Mouse (Mus musculus) intestine, embryonic 16.5 days (tissue): ENCODE measurements at regions not wholly inside any gene's neighbourhood (a gene's known extent, or its start where the extent isn't known, plus 50 kb on each side); places are given as distances from the start of the nearest gene placed in this dataset.

ENCODE experiments used
- ATAC-seq: fragments of 200-750 bp; cut with Nextera tagmentation; 2 replicates; pipeline ENCODE4 v1.8.0; 2017; ENCODE audit warnings: moderate TSS enrichment, moderate library complexity
- H3K27ac ChIP-seq: fragments of 300-500 bp; sonication (generic); 2 replicates; pipeline ENCODE4 v1.5.1; 2014; ENCODE audit warnings: mild to moderate bottlenecking, low read length
- H3K27me3 ChIP-seq: fragments of 300-500 bp; sonication (generic); replicated peaks from 2 replicates; pipeline ENCODE4 v1.6.1; 2014; ENCODE audit warnings: low read length, control low read depth, mixed read lengths; ENCODE audit not compliant: control insufficient read depth, insufficient read depth
- H3K36me3 ChIP-seq: fragments of 300-500 bp; sonication (generic); 2 replicates; pipeline ENCODE4 v1.6.1; 2014; ENCODE audit warnings: low read length, control low read depth; ENCODE audit not compliant: control insufficient read depth, insufficient read depth
- H3K4me1 ChIP-seq: fragments of 300-500 bp; sonication (generic); 2 replicates; pipeline ENCODE4 v1.6.1; 2014; ENCODE audit warnings: low read length, control low read depth, mixed read lengths; ENCODE audit not compliant: control insufficient read depth, insufficient read depth
- H3K4me2 ChIP-seq: fragments of 300-500 bp; sonication (generic); 2 replicates; pipeline ENCODE4 v1.6.1; 2014; ENCODE audit warnings: low read depth, low read length, control low read depth
- H3K4me3 ChIP-seq: fragments of 300-500 bp; sonication (generic); 2 replicates; pipeline ENCODE4 v1.5.1; 2014; ENCODE audit warnings: mild to moderate bottlenecking, low read length
- H3K9ac ChIP-seq: fragments of 300-500 bp; sonication (generic); 2 replicates; pipeline ENCODE4 v1.6.1; 2014; ENCODE audit warnings: low read depth, low read length
- H3K9me3 ChIP-seq: fragments of 300-500 bp; sonication (generic); 2 replicates; pipeline ENCODE4 v1.6.1; 2016; ENCODE audit warnings: low read length, control low read depth; ENCODE audit not compliant: control insufficient read depth
- WGBS: fragments of 180-500 bp; shearing (Covaris S2); extraction: QIAGEN DNeasy Blood & Tissue Kit; methylation state at CpG from one replicate; pipeline ENCODE4 v1.1.7; 2014; 5-methylcytosine and 5-hydroxymethylcytosine counted together

DNA sequence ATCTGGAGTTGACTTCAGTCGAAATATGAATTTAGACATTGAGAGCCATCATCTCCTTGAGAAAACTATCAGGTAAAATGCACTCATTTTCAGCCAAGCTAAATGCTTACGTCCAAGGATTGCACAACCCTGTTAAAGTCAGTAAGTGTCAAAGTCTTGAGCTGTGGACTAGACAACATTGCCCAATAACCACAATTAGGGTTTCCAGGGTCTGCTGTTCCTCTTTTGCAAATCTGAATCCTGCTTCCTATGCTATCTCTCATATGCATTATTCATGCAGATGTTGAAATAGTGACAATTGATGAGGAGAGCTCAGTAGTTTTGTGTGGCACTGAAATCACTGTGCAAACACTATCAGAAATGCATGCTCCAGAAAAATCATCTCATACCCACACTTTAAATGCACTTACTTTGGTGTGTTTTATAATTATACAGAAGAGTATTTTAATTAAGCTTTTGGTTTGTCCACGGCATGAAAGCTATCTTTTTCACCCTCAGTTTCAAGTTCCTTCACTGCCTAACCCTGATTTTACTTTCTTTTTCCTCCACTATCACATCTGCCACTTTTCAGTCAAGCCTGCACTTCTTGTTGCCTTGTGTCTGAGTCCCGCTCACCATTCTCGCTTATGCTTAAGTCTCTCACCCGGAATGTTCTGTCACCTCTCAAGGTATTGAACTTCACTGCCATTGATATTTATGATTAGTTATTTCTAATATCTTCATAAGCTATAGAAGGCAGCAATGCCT lies 429.4 kb upstream of the Mef2c start:
- Histone ChIP-seq H3K27me3 (no peaks in the 10 kb centered on the region), H3K9ac (no peak overlapping the region), H3K9me3 (no peaks in the 10 kb centered on the region), H3K4me1 (no peaks in the 10 kb centered on the region), H3K36me3 (no peaks in the 10 kb centered on the region), H3K4me3 (no peak overlapping the region), H3K27ac (no peak overlapping the region), H3K4me2 (no peak overlapping the region)
- ATAC-seq = no peak
- WGBS = 83% methylated on average over 6 of the region's 6 CpGs

DNA sequence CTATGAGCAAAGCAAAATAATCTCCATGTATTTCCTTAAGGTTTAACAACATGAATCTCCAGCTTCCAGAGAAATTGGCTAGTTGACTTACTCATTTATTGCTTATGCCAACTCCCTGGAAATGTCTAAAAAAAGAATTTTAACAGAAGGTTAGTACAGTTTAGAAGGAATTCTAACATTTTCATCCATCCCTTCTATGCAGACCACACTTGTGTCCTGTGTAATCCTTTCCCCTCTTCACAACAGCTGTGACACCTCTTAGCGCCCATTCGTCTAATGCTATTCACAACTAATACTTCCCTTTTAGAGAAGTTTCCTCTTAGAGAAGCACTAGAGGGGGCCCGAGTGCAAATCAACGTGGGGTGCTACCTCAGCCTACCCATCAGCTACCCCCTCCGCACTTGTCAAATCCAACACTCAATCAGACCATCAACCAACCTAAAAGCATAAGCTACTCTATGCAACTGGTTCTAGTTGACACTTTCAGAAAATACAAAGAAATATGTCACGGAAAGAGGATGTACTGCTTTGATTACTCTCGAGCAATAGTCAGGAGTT lies 428.4 kb upstream of the Mef2c start:
- no peaks in the 10 kb centered on the region for H3K36me3 ChIP-seq
- H3K27ac ChIP-seq = no peak overlapping the region
- no peaks in the 10 kb centered on the region for H3K4me1 ChIP-seq
- WGBS = 64% methylated on average over 7 of the region's 7 CpGs
- no peak for ATAC-seq
- H3K4me3 ChIP-seq = no peak overlapping the region
- no peaks in the 10 kb centered on the region for H3K9me3 ChIP-seq
- H3K4me2 ChIP-seq = no peak overlapping the region
- H3K27me3 ChIP-seq = no peaks in the 10 kb centered on the region
- H3K9ac ChIP-seq = no peak overlapping the region

DNA sequence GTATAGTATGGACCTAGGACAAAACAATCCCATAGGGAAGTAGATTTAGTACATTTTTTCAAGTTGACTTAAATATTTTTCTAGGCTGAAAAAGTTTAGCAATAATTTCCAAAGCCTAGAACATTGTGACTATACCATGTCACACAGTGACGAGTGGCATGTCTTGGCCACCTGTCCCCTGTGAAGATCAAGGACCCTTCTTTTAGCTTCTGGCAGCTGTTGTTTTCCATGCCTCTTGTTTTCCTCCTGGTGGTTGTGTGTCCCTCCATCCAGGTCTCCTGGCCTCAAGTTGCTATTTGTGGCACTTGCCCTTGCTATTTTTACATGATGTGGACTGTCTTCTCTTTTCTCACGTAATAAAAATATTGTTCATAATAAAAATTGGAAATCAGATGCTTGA lies 427.2 kb upstream of the Mef2c start:
- Histone ChIP-seq H3K27ac (no peak overlapping the region), H3K27me3 (no peaks in the 10 kb centered on the region), H3K4me1 (no peaks in the 10 kb centered on the region), H3K4me2 (no peak overlapping the region), H3K36me3 (no peaks in the 10 kb centered on the region), H3K9me3 (no peaks in the 10 kb centered on the region), H3K9ac (no peak overlapping the region), H3K4me3 (no peak overlapping the region)
- no peak for ATAC-seq
- 83% methylated on average over 2 of the region's 2 CpGs for WGBS

DNA sequence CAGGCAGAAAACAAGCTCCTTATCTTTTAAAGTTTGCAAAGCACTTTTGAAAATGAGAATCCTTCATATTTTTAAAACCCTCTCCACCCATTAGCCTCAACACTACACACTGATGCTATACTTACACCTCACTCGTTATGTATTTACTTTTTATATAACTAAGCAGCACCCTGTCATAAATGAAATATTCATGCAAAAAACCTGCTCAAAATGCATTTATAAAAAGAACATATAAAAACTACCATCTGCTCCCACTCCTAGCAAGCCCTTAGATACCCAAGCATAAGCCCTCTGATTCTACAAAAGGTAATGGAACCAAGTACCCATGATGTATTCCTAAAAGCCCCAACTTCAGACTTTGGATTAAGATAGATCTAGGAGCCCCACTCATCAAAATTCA lies 426.7 kb upstream of the Mef2c start:
- Histone ChIP-seq H3K27me3 (no peaks in the 10 kb centered on the region), H3K9me3 (no peaks in the 10 kb centered on the region), H3K36me3 (no peaks in the 10 kb centered on the region), H3K4me2 (no peak overlapping the region), H3K4me3 (no peak overlapping the region), H3K9ac (no peak overlapping the region), H3K27ac (no peak overlapping the region), H3K4me1 (no peaks in the 10 kb centered on the region)
- WGBS = 79% methylated on average over 1 of the region's 1 CpGs
- no peak for ATAC-seq

DNA sequence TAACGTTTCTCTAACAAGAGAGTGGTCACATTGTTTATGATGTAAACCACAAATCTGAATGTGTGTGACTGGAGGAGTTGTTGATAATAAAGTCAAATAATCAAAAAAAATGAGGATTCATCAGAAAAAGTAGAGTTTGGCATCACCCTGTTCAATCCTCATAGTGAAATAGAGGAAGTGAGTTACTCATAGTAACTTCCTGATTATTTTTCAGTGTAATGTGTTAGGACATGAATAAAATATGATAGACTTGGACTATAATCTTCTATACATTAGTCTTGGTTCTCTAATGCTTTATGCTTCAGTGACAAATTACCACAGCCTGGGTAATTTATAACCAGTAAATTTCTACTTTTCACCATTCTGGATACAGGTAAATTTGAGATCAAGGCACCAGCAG lies 424.5 kb upstream of the Mef2c start:
- Histone ChIP-seq H3K36me3 (no peaks in the 10 kb centered on the region), H3K27ac (no peak overlapping the region), H3K4me1 (no peaks in the 10 kb centered on the region), H3K27me3 (no peaks in the 10 kb centered on the region), H3K4me3 (no peak overlapping the region), H3K9me3 (no peaks in the 10 kb centered on the region), H3K9ac (no peak overlapping the region), H3K4me2 (no peak overlapping the region)
- 38% methylated on average over 1 of the region's 1 CpGs for WGBS
- no peak for ATAC-seq

DNA sequence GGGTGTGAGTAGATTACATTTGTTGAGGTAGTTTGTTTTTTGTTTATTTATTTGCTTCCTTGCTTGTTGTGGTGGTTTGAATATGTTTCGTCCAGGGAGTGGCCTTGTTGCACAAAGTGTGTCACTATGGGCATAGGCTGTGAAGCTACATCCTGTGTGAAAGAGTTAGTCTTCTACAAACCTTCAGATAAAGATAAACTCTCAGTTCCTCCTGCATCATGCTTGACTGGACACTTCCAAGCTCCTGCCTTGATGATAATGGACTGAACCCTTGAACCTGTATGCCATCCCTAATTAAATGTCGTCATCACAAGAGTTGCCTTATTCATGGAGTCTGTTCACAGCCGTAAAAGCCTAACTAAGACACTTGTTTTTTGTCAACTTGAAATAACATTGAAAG lies 418.9 kb upstream of the Mef2c start:
- Histone ChIP-seq H3K4me1 (no peaks in the 10 kb centered on the region), H3K9me3 (no peaks in the 10 kb centered on the region), H3K4me3 (no peak overlapping the region), H3K27ac (no peak overlapping the region), H3K36me3 (no peaks in the 10 kb centered on the region), H3K9ac (no peak overlapping the region), H3K4me2 (no peak overlapping the region), H3K27me3 (no peaks in the 10 kb centered on the region)
- no peak for ATAC-seq
- WGBS = 81% methylated on average over 3 of the region's 3 CpGs

DNA sequence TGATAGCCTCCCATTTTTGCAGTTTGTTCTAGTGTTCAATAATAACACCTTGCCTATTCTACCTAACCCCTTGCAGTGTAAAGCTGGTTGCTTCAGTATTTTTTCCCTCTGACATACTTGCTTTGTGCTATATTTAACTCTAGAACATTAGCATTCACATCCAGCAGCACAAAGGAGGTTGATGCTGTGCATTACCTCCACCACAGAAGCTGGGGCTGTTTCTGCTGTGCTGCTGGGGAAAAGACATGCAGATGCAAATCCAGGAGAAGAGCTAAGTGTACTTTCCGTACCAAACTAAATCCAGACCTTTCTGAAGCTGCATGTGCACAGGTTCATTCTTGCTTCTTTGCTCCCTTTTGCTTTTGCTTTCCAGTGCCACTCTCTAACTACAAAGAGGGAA lies 403.9 kb upstream of the Mef2c start:
- no peak for ATAC-seq
- Histone ChIP-seq H3K27ac (no peak overlapping the region), H3K4me3 (no peak overlapping the region), H3K4me1 (no peaks in the 10 kb centered on the region), H3K36me3 (no peaks in the 10 kb centered on the region), H3K9me3 (no peaks in the 10 kb centered on the region), H3K4me2 (no peak overlapping the region), H3K27me3 (no peaks in the 10 kb centered on the region), H3K9ac (no peak overlapping the region)
- WGBS = 62% methylated on average over 1 of the region's 1 CpGs

DNA sequence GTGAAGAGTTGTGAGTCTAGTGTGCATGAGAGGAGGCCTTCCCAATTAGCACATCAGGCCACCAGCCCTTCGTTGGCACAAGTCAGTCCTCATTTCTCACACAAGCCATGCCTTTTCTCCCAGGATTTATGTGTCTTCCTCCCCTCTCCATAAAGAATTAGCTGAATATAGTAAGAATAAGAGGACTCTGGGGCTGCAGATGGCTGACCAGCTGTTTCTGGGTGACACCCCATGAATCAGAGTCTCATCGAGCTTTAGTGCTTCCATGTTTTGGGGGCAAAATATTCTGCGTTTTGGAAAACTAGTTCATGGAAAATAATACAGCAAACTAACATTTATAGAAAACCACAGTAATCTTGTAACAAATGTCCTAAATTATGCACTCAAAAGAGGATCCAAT lies 393.2 kb upstream of the Mef2c start:
- Histone ChIP-seq H3K9ac (no peak overlapping the region), H3K27ac (no peak overlapping the region), H3K4me2 (no peak overlapping the region), H3K27me3 (no peaks in the 10 kb centered on the region), H3K4me1 (no peaks in the 10 kb centered on the region), H3K9me3 (no peaks in the 10 kb centered on the region), H3K36me3 (no peaks in the 10 kb centered on the region), H3K4me3 (no peak overlapping the region)
- no peak for ATAC-seq
- WGBS = 68% methylated on average over 3 of the region's 3 CpGs

DNA sequence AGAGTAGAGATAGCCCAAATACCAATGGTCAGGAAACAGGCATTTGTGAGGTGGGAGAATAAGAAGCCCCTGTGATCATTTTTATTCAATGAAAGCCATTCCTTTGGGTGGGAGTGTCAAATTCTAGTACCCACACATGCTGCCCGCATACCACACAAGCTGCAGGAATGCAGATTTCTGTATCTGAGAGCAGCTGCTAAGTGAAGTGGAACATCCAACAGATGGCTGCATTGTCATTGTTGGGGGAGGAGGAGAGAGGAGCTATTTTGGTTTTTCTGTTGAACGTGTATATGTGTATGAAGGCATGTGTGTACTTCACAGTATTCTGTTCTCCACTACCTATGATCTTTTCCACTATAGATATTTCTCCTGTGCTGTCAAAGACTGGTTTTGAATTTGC lies 392.3 kb upstream of the Mef2c start:
- Histone ChIP-seq H3K9ac (no peak overlapping the region), H3K36me3 (no peaks in the 10 kb centered on the region), H3K9me3 (no peaks in the 10 kb centered on the region), H3K4me2 (no peak overlapping the region), H3K4me1 (no peaks in the 10 kb centered on the region), H3K4me3 (no peak overlapping the region), H3K27me3 (no peaks in the 10 kb centered on the region), H3K27ac (no peak overlapping the region)
- WGBS = 52% methylated on average over 2 of the region's 2 CpGs
- ATAC-seq = no peak

DNA sequence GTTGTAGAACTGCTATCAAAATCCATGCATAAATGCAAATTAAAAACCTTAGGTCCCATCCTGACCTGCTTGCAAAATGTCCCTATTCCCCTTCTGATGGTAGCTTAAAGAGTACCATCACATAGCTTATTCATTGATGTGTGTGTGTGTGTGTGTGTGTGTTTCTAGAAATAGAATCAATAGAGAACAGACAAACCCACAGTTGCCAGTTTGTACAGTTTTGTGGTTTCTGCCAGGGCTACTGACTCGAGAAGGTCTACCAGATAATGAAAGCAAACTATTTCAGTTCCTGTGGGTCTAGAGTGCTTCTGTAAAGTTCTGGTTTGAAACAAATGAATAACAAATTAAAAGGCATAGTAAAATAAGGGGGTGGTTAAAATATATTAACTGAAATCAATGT lies 391.5 kb upstream of the Mef2c start:
- Histone ChIP-seq H3K4me1 (no peaks in the 10 kb centered on the region), H3K36me3 (no peaks in the 10 kb centered on the region), H3K4me3 (no peak overlapping the region), H3K9me3 (no peaks in the 10 kb centered on the region), H3K9ac (no peak overlapping the region), H3K27me3 (no peaks in the 10 kb centered on the region), H3K4me2 (no peak overlapping the region), H3K27ac (no peak overlapping the region)
- ATAC-seq = no peak
- 60% methylated on average over 1 of the region's 1 CpGs for WGBS
